Mouse (Mus musculus) gastrocnemius, postnatal 36 days (tissue): Measurements from ENCODE around the gene Piwil1. TPM values are rescaled to one million over a fixed set of nuclear protein-coding genes. Genes with fewer than 3 reads are reported as not detected.

ENCODE experiments used
- total RNA-seq, 2 experiments: library from RNA; stranded (reverse); gene quantifications; 2 replicates each; pipeline ENCODE4 v1.2.3; 2021

Gene Piwil1
- total RNA-seq, 2 experiments from 2014 or later: not detected

Other genes starting within 250 kb of the Piwil1 start
- 1 to 10 TPM; 1.7 to 2.6 TPM for gene Fzd10, start 101.7 kb upstream of the Piwil1 start, total RNA-seq